Mouse (Mus musculus): ENCODE data around the gene Olfr985. TPM values are rescaled to one million over a fixed set of nuclear protein-coding genes. Genes with fewer than 3 reads are reported as not detected.
A peak's percentile ranks its signal among the peaks of the same experiment; 100 is the strongest.

Olfr985 gene
- polyA plus RNA-seq (2014; fragmentation: Nextera tagmentation; extraction: Ambion mirVana), result not detected in 2 replicates

DNA sequence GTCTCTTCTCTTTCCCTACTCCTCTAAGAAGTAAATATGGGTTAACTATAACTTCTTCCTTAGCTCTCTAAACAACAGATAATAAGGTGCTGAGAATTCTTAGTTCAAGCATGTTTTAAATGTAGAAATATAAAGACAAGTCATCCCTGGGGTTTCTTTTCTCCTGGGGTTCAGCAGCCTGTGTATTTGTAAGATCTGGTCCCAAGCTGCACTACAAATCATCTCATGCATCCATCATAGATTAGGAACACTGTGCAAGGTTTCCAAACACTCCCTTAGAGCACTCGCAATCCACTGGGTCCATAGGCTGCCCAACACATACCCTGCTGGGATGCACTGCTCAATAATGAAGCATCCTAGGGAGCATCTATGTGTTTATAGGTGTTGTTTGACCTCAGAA is at the start of gene Olfr985:
Gene Olfr985, minus strand, starts transcription at position 101 of the 400 bp plus-strand sequence.
- H3K4me2 ChIP-seq (ENCODE audit: low read depth, low read length), result no peak within 1 kb of the TSS
- no peaks in the 10 kb centered on the region for H3K27me3 ChIP-seq (replicated peaks; ENCODE audit: control insufficient read depth, insufficient read depth, low read length)
- no peaks in the 10 kb centered on the region for H3K36me3 ChIP-seq (ENCODE audit: control insufficient read depth, insufficient read depth, low read length)
- no peaks in the 10 kb centered on the region for H3K9me3 ChIP-seq (ENCODE audit: control insufficient read depth, low read length)
- no peaks in the 10 kb centered on the region for H3K4me1 ChIP-seq (ENCODE audit: control insufficient read depth, insufficient read depth, low read length)
- no peak within 1 kb of the TSS for H3K4me3 ChIP-seq (ENCODE audit: low read depth, low read length)
- DNase-seq (ENCODE audit: low spot score), result no peak
- 85% methylated on average over 1 of the region's 1 CpGs for WGBS
- H3K27ac ChIP-seq (replicated peaks; ENCODE audit: low read depth, low read length), result no peak within 1 kb of the TSS
- no peak for ATAC-seq (ENCODE audit: low read depth)
- no peak within 1 kb of the TSS for H3K9ac ChIP-seq (ENCODE audit: low read depth, low read length)

DNA sequence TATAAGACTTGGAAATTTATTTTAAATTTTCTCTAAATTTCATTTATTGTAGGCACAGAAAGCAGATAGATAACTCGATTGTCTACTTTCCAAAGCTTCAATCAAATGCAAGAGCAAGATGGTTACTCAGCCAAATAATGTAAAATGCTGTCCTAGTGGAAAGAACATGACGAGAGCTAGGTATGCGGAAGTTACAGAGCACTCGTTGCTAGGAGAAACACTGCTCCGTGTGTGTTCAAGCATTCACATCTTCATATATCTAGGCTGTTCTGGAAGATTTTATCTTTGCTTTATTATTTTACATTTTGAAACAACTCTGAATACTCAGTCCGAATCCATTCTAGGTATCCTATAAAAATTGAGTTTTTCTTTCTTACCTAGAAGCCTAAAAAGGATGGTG is 47.0 kb upstream of the Olfr985 start:
- Histone ChIP-seq H3K36me3 (ENCODE audit: control insufficient read depth, insufficient read depth, low read length) (no peaks in the 10 kb centered on the region), H3K27me3 (replicated peaks; ENCODE audit: control insufficient read depth, insufficient read depth, low read length) (no peaks in the 10 kb centered on the region), H3K4me3 (ENCODE audit: low read depth, low read length) (no peak overlapping the region), H3K9ac (ENCODE audit: low read depth, low read length) (no peak overlapping the region), H3K27ac (replicated peaks; ENCODE audit: low read depth, low read length) (no peak overlapping the region), H3K4me1 (ENCODE audit: control insufficient read depth, insufficient read depth, low read length) (no peaks in the 10 kb centered on the region), H3K9me3 (ENCODE audit: control insufficient read depth, low read length) (no peaks in the 10 kb centered on the region), H3K4me2 (ENCODE audit: low read depth, low read length) (no peak overlapping the region)
- ATAC-seq (ENCODE audit: low read depth) (no peak), DNase-seq (ENCODE audit: low spot score) (no peak)
- 70% methylated on average over 6 of the region's 6 CpGs for WGBS

DNA sequence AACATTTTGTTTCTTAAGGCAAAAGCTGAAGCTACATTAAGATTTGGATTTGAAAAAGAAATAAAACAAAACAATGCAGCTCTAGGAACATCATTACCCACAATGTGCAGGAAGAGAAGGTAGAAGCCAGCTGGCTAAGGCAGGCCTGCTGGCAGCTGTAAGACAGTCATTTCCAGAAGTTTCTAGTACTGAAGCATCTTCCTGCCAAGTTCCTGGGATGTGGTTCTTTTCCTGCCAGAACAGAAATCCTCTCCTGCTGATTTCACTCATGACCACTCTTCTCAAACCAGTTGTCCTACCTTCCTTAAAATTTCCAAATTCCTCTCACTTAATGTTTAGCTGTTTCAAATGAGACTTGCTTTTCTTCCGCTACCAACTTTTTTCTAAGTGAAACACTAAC is 36.5 kb upstream of the Olfr985 start:
- no peak for ATAC-seq (ENCODE audit: low read depth)
- Histone ChIP-seq H3K27me3 (replicated peaks; ENCODE audit: control insufficient read depth, insufficient read depth, low read length) (no peaks in the 10 kb centered on the region), H3K36me3 (ENCODE audit: control insufficient read depth, insufficient read depth, low read length) (no peaks in the 10 kb centered on the region), H3K9ac (ENCODE audit: low read depth, low read length) (no peak overlapping the region), H3K9me3 (ENCODE audit: control insufficient read depth, low read length) (no peaks in the 10 kb centered on the region), H3K4me3 (ENCODE audit: low read depth, low read length) (no peak overlapping the region), H3K4me2 (ENCODE audit: low read depth, low read length) (no peak overlapping the region), H3K27ac (replicated peaks; ENCODE audit: low read depth, low read length) (no peak overlapping the region), H3K4me1 (ENCODE audit: control insufficient read depth, insufficient read depth, low read length) (no peaks in the 10 kb centered on the region)
- peak; percentile 24 for DNase-seq (ENCODE audit: low spot score)
- 76% methylated on average over 1 of the region's 1 CpGs for whole genome bisulfite sequencing

DNA sequence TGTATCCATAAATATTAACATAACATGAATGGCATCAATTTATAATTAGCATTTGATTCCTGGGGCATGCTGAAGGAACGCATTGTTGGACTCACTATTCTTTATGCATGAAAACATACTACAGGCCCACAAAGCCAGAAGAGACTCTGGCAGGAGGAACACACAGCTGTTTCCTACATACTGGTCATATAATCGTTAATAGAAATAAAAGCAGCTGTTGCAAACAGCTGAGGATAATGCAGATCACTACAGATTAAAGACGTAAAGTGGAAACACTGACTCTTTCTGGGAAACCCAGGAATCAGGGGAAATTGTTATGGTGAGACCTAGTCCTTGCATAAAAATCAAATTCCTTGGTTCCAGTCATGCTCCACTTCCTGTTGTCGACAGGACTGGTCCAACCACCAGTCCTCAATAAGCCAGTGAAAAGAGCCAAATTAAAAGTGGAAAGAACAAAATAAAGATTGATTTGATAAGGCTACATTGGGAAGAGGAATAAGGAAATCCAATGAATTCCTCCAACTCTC is 25.2 kb upstream of the Olfr985 start:
- peak; percentile 91 for ATAC-seq (ENCODE audit: low read depth)
- H3K36me3 ChIP-seq (ENCODE audit: control insufficient read depth, insufficient read depth, low read length), result no peaks in the 10 kb centered on the region
- peak; percentile 81 for DNase-seq (ENCODE audit: low spot score)
- no peak overlapping the region for H3K4me3 ChIP-seq (ENCODE audit: low read depth, low read length)
- H3K4me2 ChIP-seq (ENCODE audit: low read depth, low read length), result no peak overlapping the region
- no peaks in the 10 kb centered on the region for H3K27me3 ChIP-seq (replicated peaks; ENCODE audit: control insufficient read depth, insufficient read depth, low read length)
- peak overlapping the region; percentile 33; the same call in 1 of the 2 replicates for H3K27ac ChIP-seq (replicated peaks; ENCODE audit: low read depth, low read length)
- H3K9ac ChIP-seq (ENCODE audit: low read depth, low read length), result no peak overlapping the region
- 50% methylated on average over 4 of the region's 4 CpGs for WGBS
- no peaks in the 10 kb centered on the region for H3K4me1 ChIP-seq (ENCODE audit: control insufficient read depth, insufficient read depth, low read length)
- no peaks in the 10 kb centered on the region for H3K9me3 ChIP-seq (ENCODE audit: control insufficient read depth, low read length)

DNA sequence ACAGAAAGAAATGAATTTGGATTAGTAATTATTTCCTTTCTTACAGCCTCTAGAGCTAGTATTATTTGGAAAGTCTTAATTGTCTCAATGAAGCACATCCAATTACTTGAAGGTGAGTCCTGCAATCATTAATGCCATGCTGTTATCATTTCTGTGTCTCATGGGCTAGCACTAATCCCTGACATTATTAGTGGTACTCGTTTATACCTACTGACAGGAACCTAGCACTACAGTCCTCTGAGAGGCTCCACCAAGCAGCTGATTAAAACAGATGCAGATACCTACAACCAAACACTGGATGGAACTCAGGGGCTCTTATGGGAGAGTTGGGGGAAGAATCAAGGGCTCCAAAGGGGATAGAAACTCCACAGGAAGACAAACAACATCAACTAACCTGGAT is 11.6 kb upstream of the Olfr985 start:
- Histone ChIP-seq H3K4me2 (ENCODE audit: low read depth, low read length) (no peak overlapping the region), H3K36me3 (ENCODE audit: control insufficient read depth, insufficient read depth, low read length) (no peaks in the 10 kb centered on the region), H3K27ac (replicated peaks; ENCODE audit: low read depth, low read length) (no peak overlapping the region), H3K9ac (ENCODE audit: low read depth, low read length) (no peak overlapping the region), H3K4me1 (ENCODE audit: control insufficient read depth, insufficient read depth, low read length) (no peaks in the 10 kb centered on the region), H3K4me3 (ENCODE audit: low read depth, low read length) (no peak overlapping the region), H3K9me3 (ENCODE audit: control insufficient read depth, low read length) (no peaks in the 10 kb centered on the region), H3K27me3 (replicated peaks; ENCODE audit: control insufficient read depth, insufficient read depth, low read length) (no peaks in the 10 kb centered on the region)
- ATAC-seq (ENCODE audit: low read depth), result no peak
- WGBS, result 48% methylated on average over 1 of the region's 1 CpGs
- DNase-seq (ENCODE audit: low spot score), result no peak

DNA sequence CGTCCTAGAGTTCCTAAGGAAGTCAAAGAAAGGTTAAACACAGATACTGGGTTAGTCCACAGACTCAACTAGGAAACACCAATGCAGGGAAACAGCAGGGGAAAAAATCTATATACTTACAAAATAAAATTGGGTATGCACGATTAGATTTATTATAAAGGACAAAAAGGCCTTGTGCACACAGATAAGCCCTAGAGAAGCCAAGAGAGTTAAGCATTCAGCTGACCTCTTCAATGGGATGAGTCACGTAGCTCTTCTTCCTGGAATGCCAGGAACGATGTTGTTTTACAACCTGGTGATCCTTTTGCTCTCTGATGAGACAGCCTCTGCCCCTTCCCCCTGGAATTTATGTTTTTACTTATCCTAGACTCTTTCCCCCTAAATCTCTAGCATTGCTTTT is 9.5 kb upstream of the Olfr985 start:
- no peak overlapping the region for H3K27ac ChIP-seq (replicated peaks; ENCODE audit: low read depth, low read length)
- H3K4me1 ChIP-seq (ENCODE audit: control insufficient read depth, insufficient read depth, low read length), result no peaks in the 10 kb centered on the region
- ATAC-seq (ENCODE audit: low read depth) (no peak), DNase-seq (ENCODE audit: low spot score) (no peak)
- H3K4me2 ChIP-seq (ENCODE audit: low read depth, low read length), result no peak overlapping the region
- 68% methylated on average over 4 of the region's 4 CpGs for WGBS
- no peaks in the 10 kb centered on the region for H3K9me3 ChIP-seq (ENCODE audit: control insufficient read depth, low read length)
- H3K9ac ChIP-seq (ENCODE audit: low read depth, low read length), result no peak overlapping the region
- H3K4me3 ChIP-seq (ENCODE audit: low read depth, low read length), result no peak overlapping the region
- H3K27me3 ChIP-seq (replicated peaks; ENCODE audit: control insufficient read depth, insufficient read depth, low read length), result no peaks in the 10 kb centered on the region
- H3K36me3 ChIP-seq (ENCODE audit: control insufficient read depth, insufficient read depth, low read length), result no peaks in the 10 kb centered on the region

DNA sequence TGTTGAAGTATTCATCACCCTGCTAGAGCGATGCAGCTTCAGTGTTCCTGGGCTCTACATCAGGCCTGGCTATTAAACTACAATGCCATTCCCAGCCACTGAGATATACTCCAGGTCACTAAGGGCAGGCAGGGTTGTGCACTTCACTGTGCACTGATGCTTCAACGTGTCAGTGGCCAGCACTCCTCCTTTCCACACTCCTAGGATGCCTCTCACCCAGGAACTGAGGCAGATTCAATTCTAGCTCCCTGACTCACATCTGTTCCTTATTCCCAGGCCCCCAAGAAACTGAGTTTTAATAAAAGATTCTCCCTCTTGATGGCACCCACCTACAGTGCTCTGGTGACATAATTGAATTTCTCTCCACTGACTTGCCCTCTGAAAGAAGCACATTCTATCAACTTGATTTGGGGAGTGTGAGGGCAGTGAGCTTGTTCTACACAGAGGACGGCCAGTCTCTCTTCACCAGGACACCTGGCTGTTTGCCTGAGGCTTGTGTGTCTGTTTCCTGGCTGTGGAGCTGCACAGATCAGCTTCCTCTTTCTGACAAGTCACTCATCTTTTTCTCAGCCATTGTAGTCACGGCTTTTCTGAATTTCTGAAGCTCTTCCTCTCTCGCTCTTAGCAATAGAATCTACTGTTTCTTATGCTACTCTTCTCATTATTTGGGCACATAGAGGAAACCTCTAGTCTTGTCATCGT is 7.2 kb upstream of the Olfr985 start:
- Histone ChIP-seq H3K9ac (ENCODE audit: low read depth, low read length) (no peak overlapping the region), H3K36me3 (ENCODE audit: control insufficient read depth, insufficient read depth, low read length) (no peaks in the 10 kb centered on the region), H3K9me3 (ENCODE audit: control insufficient read depth, low read length) (no peaks in the 10 kb centered on the region), H3K27me3 (replicated peaks; ENCODE audit: control insufficient read depth, insufficient read depth, low read length) (no peaks in the 10 kb centered on the region), H3K4me1 (ENCODE audit: control insufficient read depth, insufficient read depth, low read length) (no peaks in the 10 kb centered on the region), H3K4me2 (ENCODE audit: low read depth, low read length) (no peak overlapping the region), H3K4me3 (ENCODE audit: low read depth, low read length) (no peak overlapping the region), H3K27ac (replicated peaks; ENCODE audit: low read depth, low read length) (no peak overlapping the region)
- 66% methylated on average over 6 of the region's 6 CpGs for WGBS
- ATAC-seq (ENCODE audit: low read depth) (no peak), DNase-seq (ENCODE audit: low spot score) (no peak)

DNA sequence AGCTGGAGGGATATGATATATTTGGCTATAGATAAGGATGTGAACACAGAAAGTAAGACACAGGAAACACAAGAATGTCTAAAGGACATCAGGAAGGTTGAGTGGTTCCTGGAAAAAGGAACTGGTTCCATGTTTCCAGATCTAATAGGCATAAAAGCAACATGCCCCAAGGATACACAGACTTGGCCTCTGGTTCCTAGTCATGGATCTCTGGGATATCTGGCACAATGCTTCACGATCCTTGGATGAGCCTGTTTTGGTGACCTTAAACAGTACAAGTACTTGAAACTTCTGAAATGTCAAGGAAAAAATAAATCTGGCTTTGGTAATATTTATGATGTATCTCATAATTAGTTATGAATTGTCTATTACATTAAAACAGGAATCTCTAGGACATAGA is 572 bp upstream of the Olfr985 start:
- Histone ChIP-seq H3K27me3 (replicated peaks; ENCODE audit: control insufficient read depth, insufficient read depth, low read length) (no peaks in the 10 kb centered on the region), H3K4me1 (ENCODE audit: control insufficient read depth, insufficient read depth, low read length) (no peaks in the 10 kb centered on the region), H3K9ac (ENCODE audit: low read depth, low read length) (no peak overlapping the region), H3K9me3 (ENCODE audit: control insufficient read depth, low read length) (no peaks in the 10 kb centered on the region), H3K4me3 (ENCODE audit: low read depth, low read length) (no peak overlapping the region), H3K4me2 (ENCODE audit: low read depth, low read length) (no peak overlapping the region), H3K27ac (replicated peaks; ENCODE audit: low read depth, low read length) (no peak overlapping the region), H3K36me3 (ENCODE audit: control insufficient read depth, insufficient read depth, low read length) (no peaks in the 10 kb centered on the region)
- ATAC-seq (ENCODE audit: low read depth), result no peak
- no peak for DNase-seq (ENCODE audit: low spot score)
- 88% methylated on average over 1 of the region's 1 CpGs for WGBS

DNA sequence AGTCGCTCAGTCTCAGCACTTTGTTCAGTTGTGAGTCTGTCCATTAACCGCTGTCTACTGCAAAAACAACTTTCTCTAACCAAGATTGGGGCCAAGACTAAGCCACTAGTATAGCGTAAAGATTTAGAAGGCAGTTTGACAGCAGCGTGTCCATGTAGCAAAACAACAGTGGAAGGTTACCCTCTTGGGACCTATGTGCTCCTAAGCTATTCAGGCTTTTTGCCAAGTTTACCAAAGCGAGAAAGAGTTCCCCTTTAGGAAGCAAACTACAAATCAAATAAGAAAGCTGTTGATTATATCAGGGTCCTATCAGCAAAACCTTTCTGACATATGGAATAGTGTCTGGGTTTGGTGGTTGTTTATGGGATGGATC is 12.7 kb downstream of the Olfr985 start:
- H3K27me3 ChIP-seq (replicated peaks; ENCODE audit: control insufficient read depth, insufficient read depth, low read length), result no peaks in the 10 kb centered on the region
- H3K4me3 ChIP-seq (ENCODE audit: low read depth, low read length), result no peak overlapping the region
- H3K4me2 ChIP-seq (ENCODE audit: low read depth, low read length), result 0 out of 2 replicates have a peak overlapping the region, but pooled peaks have one; percentile 7
- H3K27ac ChIP-seq (replicated peaks; ENCODE audit: low read depth, low read length), result peak overlapping the region; percentile 19; the same call in 1 of the 2 replicates
- H3K9ac ChIP-seq (ENCODE audit: low read depth, low read length), result no peak overlapping the region
- H3K36me3 ChIP-seq (ENCODE audit: control insufficient read depth, insufficient read depth, low read length), result no peaks in the 10 kb centered on the region
- no peaks in the 10 kb centered on the region for H3K4me1 ChIP-seq (ENCODE audit: control insufficient read depth, insufficient read depth, low read length)
- no peaks in the 10 kb centered on the region for H3K9me3 ChIP-seq (ENCODE audit: control insufficient read depth, low read length)
- 60% methylated on average over 5 of the region's 5 CpGs for whole genome bisulfite sequencing
- ATAC-seq (ENCODE audit: low read depth) (no peak), DNase-seq (ENCODE audit: low spot score) (peak; percentile 52)
